Mouse (Mus musculus): ENCODE data around the gene Cttnbp2. TPM values are rescaled to one million over a fixed set of nuclear protein-coding genes. Genes with fewer than 3 reads are reported as not detected.

Cttnbp2 gene
- polyA plus RNA-seq, 1 experiment from 2014 or later, result 28.1 TPM

DNA sequence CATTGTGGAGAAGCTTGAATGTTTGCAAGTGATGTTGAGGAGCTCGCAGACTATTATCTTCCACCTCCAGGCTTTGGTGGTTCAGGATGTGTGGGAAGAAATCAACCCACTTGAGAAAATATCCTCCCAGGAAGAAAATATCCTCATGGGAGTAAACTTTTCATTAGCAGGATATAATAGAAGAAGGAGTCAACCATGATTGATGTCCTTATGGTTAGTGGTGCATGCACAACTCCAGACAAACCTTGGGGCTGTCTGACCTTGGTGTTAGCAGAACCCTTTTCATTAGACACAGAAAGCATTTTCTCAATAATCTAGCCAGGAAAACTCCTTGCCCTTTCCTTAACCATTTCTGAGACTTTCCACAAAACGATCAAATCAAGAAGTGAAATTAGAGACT lies 170.4 kb downstream of the Cttnbp2 start:
- Histone ChIP-seq H3K4me1 (ENCODE audit: control insufficient read depth, insufficient read depth, low read length) (no peaks in the 10 kb centered on the region), H3K36me3 (ENCODE audit: control insufficient read depth, insufficient read depth, low read length) (no peaks in the 10 kb centered on the region), H3K27ac (ENCODE audit: low read depth, low read length) (no peak overlapping the region), H3K27me3 (ENCODE audit: control insufficient read depth, insufficient read depth, low read length) (no peaks in the 10 kb centered on the region), H3K9ac (ENCODE audit: low read length) (no peak overlapping the region), H3K9me3 (ENCODE audit: control insufficient read depth, low read length) (no peaks in the 10 kb centered on the region), H3K4me2 (ENCODE audit: low read depth) (no peak overlapping the region), H3K4me3 (ENCODE audit: low read depth, low read length) (no peak overlapping the region)
- WGBS, result 88% methylated on average over 2 of the region's 2 CpGs
- no peak for DNase-seq (ENCODE audit: low spot score)
- no peak for ATAC-seq (ENCODE audit: insufficient read depth, low FRiP score, low TSS enrichment)

DNA sequence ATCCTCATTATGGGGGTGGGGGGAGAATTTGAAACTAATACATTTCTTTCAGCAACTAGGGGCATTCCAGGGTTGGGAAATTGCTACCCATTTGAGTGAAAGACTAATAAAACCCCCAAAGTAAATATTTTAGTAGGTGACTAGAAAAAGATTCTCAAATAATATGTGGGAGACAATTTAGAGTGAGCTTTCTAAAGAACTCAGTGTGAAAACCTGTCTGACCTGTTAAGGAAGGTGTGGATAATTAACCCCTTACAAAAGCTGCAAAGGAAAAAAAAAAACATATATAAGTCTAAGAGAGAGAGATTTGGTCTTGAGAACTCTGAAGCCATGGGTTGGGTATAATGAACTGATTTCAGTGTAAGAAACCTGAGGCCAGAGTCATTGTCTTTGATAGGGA lies 176.3 kb downstream of the Cttnbp2 start:
- Histone ChIP-seq H3K4me2 (ENCODE audit: low read depth) (no peak overlapping the region), H3K27me3 (ENCODE audit: control insufficient read depth, insufficient read depth, low read length) (no peaks in the 10 kb centered on the region), H3K9me3 (ENCODE audit: control insufficient read depth, low read length) (no peaks in the 10 kb centered on the region), H3K4me3 (ENCODE audit: low read depth, low read length) (no peak overlapping the region), H3K4me1 (ENCODE audit: control insufficient read depth, insufficient read depth, low read length) (no peaks in the 10 kb centered on the region), H3K36me3 (ENCODE audit: control insufficient read depth, insufficient read depth, low read length) (no peaks in the 10 kb centered on the region), H3K9ac (ENCODE audit: low read length) (no peak overlapping the region), H3K27ac (ENCODE audit: low read depth, low read length) (no peak overlapping the region)
- DNase-seq (ENCODE audit: low spot score) (no peak), ATAC-seq (ENCODE audit: insufficient read depth, low FRiP score, low TSS enrichment) (no peak)

DNA sequence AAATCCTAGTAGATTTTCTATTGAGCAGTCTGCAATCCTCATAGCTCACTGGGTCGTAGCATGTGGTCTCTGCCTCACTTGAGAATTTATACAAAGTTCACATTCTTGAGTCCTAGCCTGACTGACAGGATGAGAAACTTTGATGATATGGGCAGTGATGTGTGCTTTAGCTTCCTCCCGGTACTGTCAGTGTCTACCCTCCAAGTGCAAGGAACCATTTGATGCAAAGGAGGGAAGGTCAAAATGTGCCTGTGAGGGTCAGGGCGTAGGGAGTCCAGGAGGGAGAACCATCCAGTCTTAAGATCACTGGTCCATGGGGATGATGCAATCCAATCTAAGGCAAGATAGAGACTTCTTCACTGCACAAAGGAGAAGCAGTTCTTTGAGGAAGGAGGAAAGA lies 179.2 kb downstream of the Cttnbp2 start:
- H3K27me3 ChIP-seq (ENCODE audit: control insufficient read depth, insufficient read depth, low read length), result no peaks in the 10 kb centered on the region
- no peaks in the 10 kb centered on the region for H3K36me3 ChIP-seq (ENCODE audit: control insufficient read depth, insufficient read depth, low read length)
- DNase-seq (ENCODE audit: low spot score) (no peak), ATAC-seq (ENCODE audit: insufficient read depth, low FRiP score, low TSS enrichment) (no peak)
- 73% methylated on average over 3 of the region's 3 CpGs for WGBS
- no peak overlapping the region for H3K4me3 ChIP-seq (ENCODE audit: low read depth, low read length)
- no peaks in the 10 kb centered on the region for H3K9me3 ChIP-seq (ENCODE audit: control insufficient read depth, low read length)
- no peak overlapping the region for H3K4me2 ChIP-seq (ENCODE audit: low read depth)
- H3K4me1 ChIP-seq (ENCODE audit: control insufficient read depth, insufficient read depth, low read length), result no peaks in the 10 kb centered on the region
- H3K27ac ChIP-seq (ENCODE audit: low read depth, low read length), result no peak overlapping the region
- no peak overlapping the region for H3K9ac ChIP-seq (ENCODE audit: low read length)

DNA sequence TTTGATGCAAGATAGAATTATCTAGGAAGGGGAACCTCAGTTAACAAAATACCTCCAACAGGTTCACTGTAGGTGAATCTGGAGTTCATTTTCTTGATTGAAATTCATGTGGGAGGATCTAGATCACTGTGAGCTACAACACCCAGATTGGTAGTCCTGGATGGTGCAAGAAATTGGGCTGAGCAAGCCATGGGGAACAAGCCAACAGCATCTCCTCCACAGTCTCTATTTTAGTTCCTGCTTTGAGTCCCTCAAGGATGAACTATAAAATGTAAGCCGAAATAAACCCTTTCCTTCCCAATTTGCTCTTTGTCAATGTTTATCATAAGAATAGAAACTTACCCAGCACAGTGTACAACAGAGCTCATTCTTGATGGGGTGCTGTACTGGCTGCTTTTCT lies 191.7 kb downstream of the Cttnbp2 start:
- H3K4me1 ChIP-seq (ENCODE audit: control insufficient read depth, insufficient read depth, low read length), result no peaks in the 10 kb centered on the region
- no peak overlapping the region for H3K9ac ChIP-seq (ENCODE audit: low read length)
- no peak overlapping the region for H3K4me2 ChIP-seq (ENCODE audit: low read depth)
- H3K27me3 ChIP-seq (ENCODE audit: control insufficient read depth, insufficient read depth, low read length), result no peaks in the 10 kb centered on the region
- no peak overlapping the region for H3K4me3 ChIP-seq (ENCODE audit: low read depth, low read length)
- 97% methylated on average over 1 of the region's 1 CpGs for WGBS
- no peaks in the 10 kb centered on the region for H3K9me3 ChIP-seq (ENCODE audit: control insufficient read depth, low read length)
- no peak for ATAC-seq (ENCODE audit: insufficient read depth, low FRiP score, low TSS enrichment)
- H3K27ac ChIP-seq (ENCODE audit: low read depth, low read length), result no peak overlapping the region
- H3K36me3 ChIP-seq (ENCODE audit: control insufficient read depth, insufficient read depth, low read length), result no peaks in the 10 kb centered on the region
- DNase-seq (ENCODE audit: low spot score), result no peak

Small RNAs within 50 kb of the gene (microRNA-seq; reads per million reads assigned to microRNA genes)
- gene Gm26233, result not detected

Data from neural tube, embryonic 11.5 days (tissue).